Mouse (Mus musculus) heart, embryonic 11.5 days (tissue): ENCODE measurements around the gene 6030468B19Rik. TPM values are rescaled to one million over a fixed set of nuclear protein-coding genes. Genes with fewer than 3 reads are reported as not detected.

ENCODE experiments used
- ATAC-seq: fragments of 200-750 bp; cut with Nextera tagmentation; replicated peaks from 2 replicates; pipeline ENCODE4 v1.8.0; 2017; ENCODE audit warnings: moderate library complexity; ENCODE audit not compliant: insufficient number of reproducible peaks, low FRiP score, low TSS enrichment
- H3K27ac ChIP-seq: fragments of 300-500 bp; sonication (generic); 2 replicates; pipeline ENCODE4 v1.5.1; 2014; ENCODE audit warnings: mild to moderate bottlenecking, low read depth, low read length
- H3K27me3 ChIP-seq: fragments of 300-500 bp; sonication (generic); 2 replicates; pipeline ENCODE4 v1.6.1; 2014; ENCODE audit warnings: mild to moderate bottlenecking, low read length, mixed read lengths; ENCODE audit not compliant: control insufficient read depth, insufficient read depth
- H3K36me3 ChIP-seq: fragments of 300-500 bp; sonication (generic); 2 replicates; pipeline ENCODE4 v1.6.1; 2014; ENCODE audit warnings: mild to moderate bottlenecking, low read length, moderate library complexity, mixed read lengths; ENCODE audit not compliant: control insufficient read depth, insufficient read depth
- H3K4me1 ChIP-seq: fragments of 300-500 bp; sonication (generic); 2 replicates; pipeline ENCODE4 v1.6.1; 2014; ENCODE audit warnings: low read length; ENCODE audit not compliant: control insufficient read depth, insufficient read depth
- H3K4me2 ChIP-seq: fragments of 300-500 bp; sonication (generic); 2 replicates; pipeline ENCODE4 v1.6.1; 2014; ENCODE audit warnings: mild to moderate bottlenecking, moderate library complexity
- H3K4me3 ChIP-seq: fragments of 300-500 bp; sonication (generic); 2 replicates; pipeline ENCODE4 v1.5.1; 2014; ENCODE audit warnings: low read depth, low read length
- H3K9ac ChIP-seq: fragments of 300-500 bp; sonication (generic); 2 replicates; pipeline ENCODE4 v1.6.1; 2014; ENCODE audit warnings: mild to moderate bottlenecking, low read depth, low read length, moderate library complexity
- H3K9me3 ChIP-seq: fragments of 300-500 bp; sonication (generic); replicated peaks from 2 replicates; pipeline ENCODE4 v1.6.1; 2016; ENCODE audit warnings: low read length; ENCODE audit not compliant: control insufficient read depth
- WGBS: fragments of 180-500 bp; shearing (Covaris S2); extraction: QIAGEN DNeasy Blood & Tissue Kit; methylation state at CpG from one replicate; pipeline ENCODE4 v1.1.7; 2014; ENCODE audit not compliant: insufficient replicate concordance; 5-methylcytosine and 5-hydroxymethylcytosine counted together
- polyA plus RNA-seq: library from polyadenylated mRNA; unstranded; fragments of >200 nt; fragmentation: Nextera tagmentation; extraction: Ambion mirVana; gene quantifications from 2 replicates; pipeline ENCODE4 v1.2.1, GENCODE M21; 2014

6030468B19Rik gene
- polyA plus RNA-seq, 1 experiment from 2014 or later: 3.9 TPM

- H3K4me3 ChIP-seq: no peak overlapping the region
- ATAC-seq: no peak
- H3K27me3 ChIP-seq: no peaks in the 10 kb centered on the region
- H3K4me1 ChIP-seq: peaks cover 14% of the 10 kb centered on the region
- H3K27ac ChIP-seq: no peak overlapping the region
- H3K9me3 ChIP-seq: no peaks in the 10 kb centered on the region
- peaks cover 25% of the 10 kb centered on the region for H3K36me3 ChIP-seq
- H3K4me2 ChIP-seq: no peak overlapping the region
- 91% methylated on average over 10 of the region's 10 CpGs for WGBS
- H3K9ac ChIP-seq: no peak overlapping the region
Measured at GRCm38 (mm10) chr11:117774925-117775324, 22.5 kb upstream of the 6030468B19Rik start.

GRCm38 (mm10) chr11:117775540-117775939, 21.9 kb upstream of the 6030468B19Rik start:
- Histone ChIP-seq H3K4me1 (peaks cover 18% of the 10 kb centered on the region), H3K4me2 (no peak overlapping the region), H3K36me3 (peaks cover 25% of the 10 kb centered on the region), H3K4me3 (no peak overlapping the region), H3K27ac (no peak overlapping the region), H3K27me3 (no peaks in the 10 kb centered on the region), H3K9me3 (no peaks in the 10 kb centered on the region), H3K9ac (no peak overlapping the region)
- ATAC-seq: no peak
- WGBS: 87% methylated on average over 13 of the region's 13 CpGs

- Histone ChIP-seq H3K4me3 (no peak overlapping the region), H3K27ac (no peak overlapping the region), H3K4me2 (no peak overlapping the region), H3K4me1 (peaks cover 25% of the 10 kb centered on the region), H3K9me3 (no peaks in the 10 kb centered on the region), H3K36me3 (peaks cover 22% of the 10 kb centered on the region), H3K27me3 (no peaks in the 10 kb centered on the region), H3K9ac (no peak overlapping the region)
- ATAC-seq: no peak
- 92% methylated on average over 14 of the region's 14 CpGs for WGBS
Measured at GRCm38 (mm10) chr11:117776085-117776792, 21.2 kb upstream of the 6030468B19Rik start.

- Histone ChIP-seq H3K4me3 (no peak overlapping the region), H3K4me2 (no peak overlapping the region), H3K27me3 (peaks cover 2% of the 10 kb centered on the region; the same call in 1 of the 2 replicates), H3K4me1 (peaks cover 34% of the 10 kb centered on the region), H3K9ac (no peak overlapping the region), H3K36me3 (peaks cover 16% of the 10 kb centered on the region), H3K9me3 (no peaks in the 10 kb centered on the region), H3K27ac (no peak overlapping the region)
- no peak for ATAC-seq
- WGBS: 94% methylated on average over 5 of the region's 5 CpGs
Measured at GRCm38 (mm10) chr11:117777111-117777510, 20.3 kb upstream of the 6030468B19Rik start.

GRCm38 (mm10) chr11:117778031-117778430, 19.4 kb upstream of the 6030468B19Rik start:
- WGBS: 87% methylated on average over 11 of the region's 11 CpGs
- Histone ChIP-seq H3K4me1 (peaks cover 37% of the 10 kb centered on the region), H3K27ac (no peak overlapping the region), H3K4me2 (no peak overlapping the region), H3K4me3 (no peak overlapping the region), H3K9ac (no peak overlapping the region), H3K36me3 (peaks cover 11% of the 10 kb centered on the region), H3K27me3 (peaks cover 8% of the 10 kb centered on the region), H3K9me3 (no peaks in the 10 kb centered on the region)
- no peak for ATAC-seq

- peak overlapping the region; percentile 74 for H3K9ac ChIP-seq
- ATAC-seq: no peak
- H3K36me3 ChIP-seq: peaks cover 11% of the 10 kb centered on the region
- H3K27ac ChIP-seq: peak overlapping the region; percentile 96
- 47% methylated on average over 12 of the region's 12 CpGs for WGBS
- peak overlapping the region; percentile 52 for H3K4me3 ChIP-seq
- H3K4me2 ChIP-seq: peak overlapping the region; percentile 99
- H3K27me3 ChIP-seq: peaks cover 17% of the 10 kb centered on the region
- no peaks in the 10 kb centered on the region for H3K9me3 ChIP-seq
- peaks cover 46% of the 10 kb centered on the region for H3K4me1 ChIP-seq
Measured at GRCm38 (mm10) chr11:117778851-117779433, 18.5 kb upstream of the 6030468B19Rik start.

- peak overlapping the region; percentile 96 for H3K27ac ChIP-seq
- WGBS: 3% methylated on average over 38 of the region's 38 CpGs
Measured at GRCm38 (mm10) chr11:117779434-117780198, 17.8 kb upstream of the 6030468B19Rik start.

GRCm38 (mm10) chr11:117780199-117780515, 17.3 kb upstream of the 6030468B19Rik start:
- 0 out of 2 replicates have a peak, but pooled peaks have one; percentile 0 for ATAC-seq
- Histone ChIP-seq H3K9me3 (no peaks in the 10 kb centered on the region), H3K4me3 (peak overlapping the region; percentile 52), H3K27me3 (peaks cover 17% of the 10 kb centered on the region), H3K4me1 (peaks cover 46% of the 10 kb centered on the region), H3K9ac (peak overlapping the region; percentile 74), H3K36me3 (peaks cover 11% of the 10 kb centered on the region), H3K27ac (peak overlapping the region; percentile 96), H3K4me2 (peak overlapping the region; percentile 99)
- 0% methylated on average over 17 of the region's 17 CpGs for WGBS

More at GRCm38 (mm10) chr11:117779434-117780198, 17.8 kb upstream of the 6030468B19Rik start:
- peak overlapping the region; percentile 52 for H3K4me3 ChIP-seq
- peaks cover 11% of the 10 kb centered on the region for H3K36me3 ChIP-seq
- peak overlapping the region; percentile 99 for H3K4me2 ChIP-seq
- no peaks in the 10 kb centered on the region for H3K9me3 ChIP-seq
- H3K27me3 ChIP-seq: peaks cover 17% of the 10 kb centered on the region
- ATAC-seq: no peak
- H3K9ac ChIP-seq: peak overlapping the region; percentile 74
- peaks cover 46% of the 10 kb centered on the region for H3K4me1 ChIP-seq
